Mouse (Mus musculus) heart, embryonic 11.5 days (tissue): ENCODE measurements around the gene Btbd35f7. TPM values are rescaled to one million over a fixed set of nuclear protein-coding genes. Genes with fewer than 3 reads are reported as not detected.
"Not testable (repeated sequence)": the region's sequence is repeated elsewhere in the genome, so short reads cannot be mapped to it uniquely, and the experiment has no call there.

Experiments
- ATAC-seq: fragments of 200-750 bp; cut with Nextera tagmentation; replicated peaks from 2 replicates; pipeline ENCODE4 v1.8.0; 2017; ENCODE audit warnings: moderate library complexity; ENCODE audit not compliant: insufficient number of reproducible peaks, low FRiP score, low TSS enrichment
- H3K27ac ChIP-seq: fragments of 300-500 bp; sonication (generic); 2 replicates; pipeline ENCODE4 v1.5.1; 2014; ENCODE audit warnings: mild to moderate bottlenecking, low read depth, low read length
- H3K27me3 ChIP-seq: fragments of 300-500 bp; sonication (generic); 2 replicates; pipeline ENCODE4 v1.6.1; 2014; ENCODE audit warnings: mild to moderate bottlenecking, low read length, mixed read lengths; ENCODE audit not compliant: control insufficient read depth, insufficient read depth
- H3K36me3 ChIP-seq: fragments of 300-500 bp; sonication (generic); 2 replicates; pipeline ENCODE4 v1.6.1; 2014; ENCODE audit warnings: mild to moderate bottlenecking, low read length, moderate library complexity, mixed read lengths; ENCODE audit not compliant: control insufficient read depth, insufficient read depth
- H3K4me1 ChIP-seq: fragments of 300-500 bp; sonication (generic); 2 replicates; pipeline ENCODE4 v1.6.1; 2014; ENCODE audit warnings: low read length; ENCODE audit not compliant: control insufficient read depth, insufficient read depth
- H3K4me2 ChIP-seq: fragments of 300-500 bp; sonication (generic); 2 replicates; pipeline ENCODE4 v1.6.1; 2014; ENCODE audit warnings: mild to moderate bottlenecking, moderate library complexity
- H3K4me3 ChIP-seq: fragments of 300-500 bp; sonication (generic); 2 replicates; pipeline ENCODE4 v1.5.1; 2014; ENCODE audit warnings: low read depth, low read length
- H3K9ac ChIP-seq: fragments of 300-500 bp; sonication (generic); 2 replicates; pipeline ENCODE4 v1.6.1; 2014; ENCODE audit warnings: mild to moderate bottlenecking, low read depth, low read length, moderate library complexity
- H3K9me3 ChIP-seq: fragments of 300-500 bp; sonication (generic); replicated peaks from 2 replicates; pipeline ENCODE4 v1.6.1; 2016; ENCODE audit warnings: low read length; ENCODE audit not compliant: control insufficient read depth
- WGBS: fragments of 180-500 bp; shearing (Covaris S2); extraction: QIAGEN DNeasy Blood & Tissue Kit; methylation state at CpG from one replicate; pipeline ENCODE4 v1.1.7; 2014; ENCODE audit not compliant: insufficient replicate concordance; 5-methylcytosine and 5-hydroxymethylcytosine counted together
- polyA plus RNA-seq: library from polyadenylated mRNA; unstranded; fragments of >200 nt; fragmentation: Nextera tagmentation; extraction: Ambion mirVana; gene quantifications from 2 replicates; pipeline ENCODE4 v1.2.1, GENCODE M21; 2014

Gene Btbd35f7
- polyA plus RNA-seq, result not detected in 2 replicates

- H3K36me3 ChIP-seq, H3K4me3 ChIP-seq, ATAC-seq, H3K4me1 ChIP-seq, H3K9me3 ChIP-seq, H3K9ac ChIP-seq, H3K27me3 ChIP-seq, H3K4me2 ChIP-seq, H3K27ac ChIP-seq: not testable (repeated sequence)
- no CpG with 5 or more reads among the region's 2 CpGs for WGBS
These were observed at the start of gene Btbd35f7 for GRCm38 (mm10) chrX:5668767-5669166. Gene Btbd35f7 (plus strand): TSS chrX:5669067.

Other genes starting within 250 kb of the Btbd35f7 start
- gene Mycs, start 199.8 kb upstream of the Btbd35f7 start, polyA plus RNA-seq, result not detected in 2 replicates